Mouse (Mus musculus) right cerebral cortex, postnatal 36 days (tissue): ENCODE measurements around the gene Smarcad1.

Source experiments
- DNase-seq, 2 experiments: peaks; one replicate each; pipeline ENCODE4 v3.0.0; 2022; ENCODE audit warnings: low spot score in 2 of 2, mixed read lengths in 1 of 2

Gene Smarcad1

DNA sequence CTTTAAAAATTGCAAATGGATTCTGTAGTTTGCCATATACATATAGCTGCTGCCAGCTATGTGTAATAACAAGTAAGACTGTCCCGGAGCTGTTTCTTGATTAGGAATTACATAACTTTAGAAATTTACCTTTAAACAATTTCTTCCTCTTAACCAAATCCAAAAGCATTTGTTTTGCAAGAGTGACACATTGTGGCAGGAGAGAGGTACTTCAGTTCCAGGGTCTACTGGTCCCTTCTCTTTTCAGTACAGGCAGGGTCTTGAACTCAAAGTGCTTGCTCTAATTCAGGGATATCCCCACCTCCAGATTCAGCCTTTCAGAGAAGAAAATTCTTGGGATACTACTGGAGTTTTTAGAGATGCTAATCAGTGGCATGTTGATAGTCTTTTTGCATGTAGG is 36.8 kb downstream of the Smarcad1 start:
- no peak for DNase-seq

DNA sequence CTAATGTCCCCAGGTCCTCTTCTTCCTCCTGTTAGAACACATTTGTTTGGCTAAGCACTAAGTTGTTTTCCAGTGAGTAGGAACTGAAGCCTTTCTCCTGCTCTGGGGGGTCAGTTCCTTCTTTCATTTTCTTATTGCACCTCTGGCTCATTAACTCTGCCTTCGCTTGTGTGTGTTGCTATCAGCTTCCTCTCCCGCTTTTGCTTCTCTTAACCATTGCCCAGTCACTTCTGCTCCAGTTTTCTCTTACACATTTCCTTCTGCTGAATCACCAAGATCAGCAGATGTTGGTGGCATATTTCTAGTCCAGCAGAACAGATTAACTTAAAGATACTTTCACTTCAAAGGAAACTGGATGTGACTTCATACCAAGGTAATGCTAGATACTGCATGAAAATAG is 72.5 kb downstream of the Smarcad1 start:
- no peak for DNase-seq

DNA sequence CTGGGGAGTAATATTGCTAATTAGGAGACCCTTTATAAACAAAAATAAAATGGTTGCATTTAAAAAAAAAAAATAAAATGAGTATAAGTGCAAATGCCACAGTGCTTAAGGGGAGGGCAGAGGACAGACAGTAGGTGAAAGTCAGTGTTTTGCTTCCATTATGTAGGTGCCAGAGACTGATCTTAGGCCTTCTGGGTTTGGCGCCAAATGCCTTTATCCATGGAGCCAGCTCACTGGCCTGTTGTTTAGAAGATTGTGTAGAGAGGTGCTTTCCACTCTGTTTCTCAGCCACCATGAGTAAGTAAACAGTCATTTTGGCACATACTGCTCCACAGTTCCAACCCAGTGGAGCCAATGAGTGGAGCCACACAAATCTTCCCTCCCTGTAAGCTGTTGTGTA is 75.2 kb downstream of the Smarcad1 start:
- no peak for DNase-seq

DNA sequence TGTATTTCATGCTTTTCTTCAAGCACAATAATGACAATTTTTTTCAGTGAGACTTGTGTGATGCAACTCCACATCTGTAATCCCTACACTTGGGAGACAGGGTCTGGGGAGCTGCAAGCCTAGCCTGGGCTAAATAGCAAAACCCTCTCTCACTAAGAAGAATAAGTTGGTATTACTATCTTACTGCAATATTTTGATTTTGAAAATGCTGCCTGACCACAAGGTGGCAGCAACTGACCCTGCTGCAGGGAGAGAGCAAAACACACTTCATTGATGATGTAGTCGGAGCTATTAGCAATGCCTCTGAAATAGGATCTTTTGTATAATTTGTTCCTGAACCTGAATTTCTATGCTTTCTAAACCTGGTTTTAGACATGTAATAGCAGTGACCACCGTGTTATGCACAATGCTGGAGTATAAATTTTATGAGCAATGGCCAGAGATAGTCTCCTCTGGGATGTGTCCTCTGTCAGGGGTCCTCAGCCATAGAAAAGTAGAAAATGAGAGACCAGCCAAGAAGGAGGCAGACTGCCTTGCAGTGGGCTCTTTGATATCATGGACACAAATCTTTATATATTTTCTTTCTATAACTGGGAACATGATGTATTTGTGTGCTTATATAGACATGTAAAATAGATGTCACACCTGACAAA is 83.8 kb downstream of the Smarcad1 start:
- DNase-seq = peak in 1 of 2 experiments; percentile 18

DNA sequence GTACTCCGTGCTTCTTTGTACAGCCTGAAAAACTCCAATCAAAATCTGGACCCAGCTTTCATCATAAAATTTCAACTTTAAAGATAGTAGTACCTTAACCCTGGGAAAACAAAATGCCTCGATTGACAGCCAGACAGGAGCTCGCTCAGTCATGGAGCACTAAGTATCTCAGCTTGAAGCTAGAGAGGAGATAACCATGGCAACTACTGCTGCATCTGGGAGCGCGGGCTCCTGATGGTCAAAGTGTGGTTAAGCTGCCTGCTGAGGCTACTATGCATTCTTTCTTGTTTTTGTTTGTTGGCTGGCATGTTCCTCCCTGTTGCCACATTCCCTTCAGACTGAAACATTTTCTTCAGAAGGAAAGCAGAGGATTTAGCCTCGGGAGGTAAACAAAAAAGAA is 90.0 kb downstream of the Smarcad1 start:
- no peak for DNase-seq

DNA sequence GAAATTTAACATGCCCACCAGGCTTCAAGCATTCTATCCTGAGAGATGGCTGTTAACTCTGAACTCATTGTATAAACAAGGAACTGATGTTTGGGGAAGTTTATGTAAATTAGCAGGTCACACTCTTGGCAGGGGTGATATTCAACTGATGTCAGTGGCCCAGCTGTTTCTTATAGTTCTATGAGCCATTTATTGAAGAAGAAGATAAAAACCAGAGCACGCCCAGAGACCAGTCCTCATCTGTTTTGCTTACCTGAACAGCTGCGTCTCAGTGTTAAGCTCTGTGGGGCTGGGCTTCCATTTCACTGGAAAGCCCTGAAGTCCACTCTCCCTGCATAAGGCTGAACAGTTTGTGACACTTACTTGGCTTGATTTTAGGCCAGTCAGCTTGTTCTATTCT is 95.4 kb downstream of the Smarcad1 start:
- DNase-seq = no peak

DNA sequence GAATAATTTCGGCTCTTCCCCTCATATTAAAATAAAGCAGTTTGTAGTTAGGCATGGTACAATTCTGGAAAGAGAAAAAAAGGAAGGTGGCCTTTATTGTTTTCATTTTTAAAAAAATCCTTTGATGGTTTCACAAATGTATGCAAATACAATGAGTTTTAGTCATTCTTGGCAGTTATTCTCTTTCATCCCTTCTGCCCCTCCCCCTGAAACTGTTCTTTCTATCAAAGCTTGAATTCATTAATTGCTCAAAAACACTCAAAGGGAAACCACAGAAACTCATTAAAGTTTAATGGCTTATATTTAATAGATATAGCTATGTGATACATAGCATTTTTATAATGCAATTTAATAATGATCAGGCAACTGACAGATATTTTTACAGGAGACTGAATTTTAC is 95.9 kb downstream of the Smarcad1 start:
- DNase-seq = no peak

DNA sequence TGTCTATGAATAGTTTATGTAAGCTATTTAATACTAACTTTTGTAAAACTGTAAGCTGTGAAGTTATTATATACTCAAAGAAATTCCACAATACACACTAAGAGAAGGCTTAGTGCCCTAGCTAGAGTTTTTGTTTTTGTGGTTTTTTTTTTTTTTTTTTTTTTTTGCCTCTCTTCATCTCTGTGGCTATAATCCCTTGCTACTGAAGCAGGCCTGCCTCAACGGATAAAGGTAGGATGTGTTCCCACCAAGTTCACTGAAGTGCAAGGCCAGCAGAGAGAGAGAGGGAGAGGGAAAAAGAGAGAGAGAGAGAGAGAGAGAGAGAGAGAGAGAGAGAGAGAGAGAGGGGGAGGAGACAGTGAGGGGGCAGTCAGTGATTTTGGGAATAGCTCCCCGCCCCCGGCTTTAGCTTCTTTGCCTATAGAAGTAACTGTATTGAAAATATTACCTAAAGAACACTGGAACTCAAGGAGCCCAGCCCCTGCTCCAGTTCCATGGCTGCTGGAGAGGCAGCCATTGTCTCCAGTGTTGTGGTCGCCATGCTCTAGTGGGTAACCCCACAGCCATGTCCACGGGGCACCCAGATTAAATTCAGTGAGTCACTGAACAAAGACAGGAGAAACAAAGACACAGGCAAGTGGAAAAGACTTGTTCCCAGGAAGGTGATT is 97.8 kb downstream of the Smarcad1 start:
- DNase-seq = no peak

DNA sequence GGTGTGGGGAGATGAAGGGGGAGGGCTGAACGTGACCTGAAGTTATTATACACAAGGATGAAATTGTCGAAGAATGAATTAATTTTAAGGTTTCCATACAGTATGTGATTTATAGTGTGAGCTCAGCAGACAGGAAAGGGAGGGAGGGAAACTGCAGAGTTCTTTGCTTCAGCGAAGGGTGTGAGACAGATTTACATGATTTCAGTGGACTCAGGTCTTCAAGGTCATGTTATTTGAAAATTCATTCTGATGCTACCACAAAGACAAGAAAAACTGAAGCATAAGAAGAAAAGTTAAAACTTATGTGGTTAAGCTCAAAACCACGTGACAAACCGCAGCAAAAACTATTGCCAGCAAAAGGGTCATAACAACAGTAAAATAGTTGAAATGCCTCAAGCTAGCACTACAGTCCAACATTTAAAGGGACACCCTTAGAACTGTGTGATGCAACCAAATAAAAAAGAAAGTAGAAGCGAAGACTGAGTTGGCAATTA is 98.4 kb downstream of the Smarcad1 start:
- DNase-seq = no peak

DNA sequence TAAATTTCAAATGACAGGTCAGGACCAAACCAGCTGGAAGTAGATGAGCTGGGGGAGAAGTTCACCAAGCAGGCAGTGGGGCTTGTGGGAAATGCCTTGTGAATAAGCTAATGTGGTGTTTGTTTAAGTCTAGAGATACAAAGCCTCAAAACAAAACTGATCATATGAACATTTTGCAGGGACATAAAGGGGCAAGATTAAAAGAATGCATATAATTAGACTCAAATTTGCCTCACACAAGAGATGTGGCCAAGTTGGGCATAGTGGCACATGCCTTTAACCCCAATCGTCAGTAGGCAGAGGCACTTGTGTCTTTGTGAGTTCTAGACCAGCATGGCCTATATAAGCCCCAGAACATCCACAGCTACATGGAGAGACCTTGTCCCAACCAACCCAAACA is 99.9 kb downstream of the Smarcad1 start:
- DNase-seq = no peak

DNA sequence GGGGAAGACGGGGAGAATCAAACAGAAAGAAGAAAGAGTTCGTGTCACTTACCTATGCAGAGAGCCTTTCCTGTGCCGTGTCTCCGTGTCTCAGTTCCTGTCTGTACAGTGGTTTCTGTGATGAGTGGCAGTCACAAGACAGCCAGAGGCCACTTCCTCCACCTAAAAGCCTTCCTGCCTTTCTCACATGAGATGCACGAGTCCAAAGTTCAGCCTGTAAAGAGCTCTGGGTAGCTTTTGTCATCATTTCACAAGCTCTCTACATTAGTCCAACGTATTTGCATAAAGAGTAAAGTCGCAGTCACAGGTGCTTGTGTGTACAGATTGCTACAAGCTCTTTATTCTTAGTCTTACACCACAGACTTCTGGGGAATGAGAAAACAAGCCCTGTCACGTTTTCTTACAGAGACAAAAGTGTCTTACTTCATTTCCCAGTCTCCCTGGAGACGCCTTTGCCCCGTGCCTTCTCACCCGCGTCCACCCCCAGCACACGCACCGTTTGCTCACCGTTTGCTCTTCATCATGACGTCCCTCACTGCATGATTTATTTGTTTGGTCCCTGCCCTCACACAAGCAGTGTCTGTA is 102.3 kb downstream of the Smarcad1 start, which contains the start of gene Hpgds:
Gene Hpgds (minus strand): TSS at position 288 of the 585 bp plus-strand sequence.
- DNase-seq = no peak

DNA sequence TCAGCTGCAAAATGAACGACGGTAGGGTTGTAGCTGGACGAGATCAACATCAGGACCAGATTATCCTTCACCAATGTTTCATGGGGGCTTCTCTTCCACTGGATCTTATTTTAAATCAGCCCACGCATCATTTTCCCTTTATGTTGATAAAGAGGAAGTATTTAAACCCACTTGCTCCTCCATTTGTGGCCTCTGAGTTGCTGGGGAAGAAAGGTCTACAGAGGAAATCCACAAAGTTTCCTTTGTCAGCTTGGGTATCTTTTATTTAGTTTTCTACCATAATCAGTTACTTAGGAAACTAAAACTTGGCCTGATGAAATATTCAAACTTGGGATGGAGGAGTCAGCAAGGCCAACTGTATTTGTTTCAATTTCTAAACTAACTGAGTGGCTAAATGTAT is 104.0 kb downstream of the Smarcad1 start:
- no peak for DNase-seq

DNA sequence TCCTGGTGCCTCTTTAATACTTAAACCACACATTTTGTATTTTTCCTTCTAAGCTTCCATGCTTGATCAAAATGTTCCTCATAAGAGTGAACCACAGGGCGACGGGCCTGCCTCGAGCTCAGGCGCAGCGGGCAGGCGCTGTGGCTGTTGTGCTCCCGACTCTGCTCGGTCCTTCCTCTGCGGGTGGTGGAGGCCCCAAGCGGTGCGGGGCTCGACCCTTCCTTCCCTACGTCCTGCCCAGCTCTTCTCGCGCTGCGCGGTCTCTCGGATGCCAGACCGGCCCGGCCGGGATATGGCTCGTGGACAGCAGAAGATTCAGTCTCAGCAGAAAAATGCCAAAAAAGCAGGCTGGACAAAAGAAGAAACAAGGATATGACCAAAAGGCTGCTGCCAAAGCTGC is 108.3 kb downstream of the Smarcad1 start:
- DNase-seq = no peak

DNA sequence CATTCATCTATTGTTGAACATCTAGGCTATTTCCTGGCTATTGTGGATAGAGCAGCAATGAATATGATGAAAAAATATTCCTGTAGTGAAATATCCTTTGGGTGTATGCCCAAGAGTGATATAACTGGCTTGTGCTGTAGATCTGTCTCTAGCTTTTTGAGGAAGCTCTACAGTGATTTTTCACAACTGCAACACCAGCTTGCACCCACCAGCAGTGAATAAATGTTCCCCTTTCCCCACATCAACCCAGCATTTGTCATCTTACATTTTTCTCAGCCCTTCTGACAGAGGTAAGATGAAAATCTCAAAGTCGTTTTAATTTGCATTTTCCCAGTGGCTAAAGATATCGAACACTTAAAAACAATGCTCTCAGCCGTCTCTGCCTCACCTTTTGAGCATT is 111.2 kb downstream of the Smarcad1 start:
- no peak for DNase-seq

DNA sequence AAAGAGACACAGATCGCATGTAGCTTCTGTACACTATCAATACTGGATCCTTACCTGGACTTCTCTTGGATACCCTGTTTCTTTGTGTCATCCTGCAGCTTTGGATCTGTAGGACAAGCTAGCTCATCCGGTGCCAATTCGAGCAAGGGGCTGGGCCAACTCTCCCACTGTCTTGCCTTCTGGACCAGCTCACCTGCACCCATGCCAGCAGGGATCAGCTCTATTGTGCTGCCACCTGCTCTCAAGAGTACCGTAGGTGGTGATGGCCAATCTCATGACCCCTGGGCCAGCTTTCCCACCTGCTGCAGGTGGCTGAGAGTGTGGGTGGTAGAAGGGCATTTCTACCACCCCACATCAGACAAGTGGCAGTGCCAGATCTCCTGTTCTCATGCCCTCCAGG is 114.7 kb downstream of the Smarcad1 start:
- DNase-seq = no peak

DNA sequence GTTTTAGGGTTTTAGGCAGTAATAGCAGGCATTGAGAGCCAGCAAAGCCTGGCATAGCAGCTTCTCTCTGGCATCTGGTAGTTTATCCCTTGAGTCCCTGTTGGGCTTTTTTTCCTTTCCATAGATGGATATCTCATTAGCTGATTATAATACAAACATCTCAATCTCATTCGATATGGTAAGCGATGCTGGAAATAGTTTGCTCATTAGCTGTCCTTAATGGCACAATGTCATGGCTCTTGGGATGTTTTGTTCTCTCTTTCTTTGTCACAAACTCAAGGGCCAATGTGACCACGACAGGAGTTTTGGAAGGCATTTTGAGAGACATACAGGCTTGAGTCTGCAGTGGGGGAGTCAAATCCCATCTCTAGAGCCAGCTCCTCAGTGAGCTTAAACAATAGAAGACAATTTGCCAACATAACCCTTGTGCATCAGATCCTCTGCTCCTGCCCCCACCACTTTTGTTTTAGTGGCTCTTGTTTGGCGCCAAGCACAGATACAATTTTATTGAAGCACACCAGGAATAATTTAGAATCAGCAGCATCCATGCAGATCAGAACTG is 117.1 kb downstream of the Smarcad1 start:
- DNase-seq = no peak

DNA sequence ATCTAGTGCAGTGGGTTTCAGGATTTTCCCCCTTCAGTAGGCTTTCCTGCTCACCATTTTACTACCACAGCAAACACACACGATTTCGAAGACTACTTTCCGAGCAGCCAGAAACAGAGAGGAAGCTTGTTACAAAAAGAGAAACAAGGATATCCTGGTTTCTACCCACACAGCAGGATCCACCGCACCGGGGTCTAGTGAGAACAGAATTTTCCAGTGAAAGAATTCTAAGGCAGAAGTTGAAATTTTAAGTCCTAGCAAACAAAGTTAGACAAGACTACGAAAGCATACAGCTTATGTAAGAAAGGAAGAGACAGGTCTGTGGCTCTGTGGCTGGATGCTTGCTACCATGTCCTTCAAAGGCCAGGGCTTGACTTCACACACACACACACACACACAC is 121.8 kb downstream of the Smarcad1 start:
- peak; percentile 11 to 16 for DNase-seq

DNA sequence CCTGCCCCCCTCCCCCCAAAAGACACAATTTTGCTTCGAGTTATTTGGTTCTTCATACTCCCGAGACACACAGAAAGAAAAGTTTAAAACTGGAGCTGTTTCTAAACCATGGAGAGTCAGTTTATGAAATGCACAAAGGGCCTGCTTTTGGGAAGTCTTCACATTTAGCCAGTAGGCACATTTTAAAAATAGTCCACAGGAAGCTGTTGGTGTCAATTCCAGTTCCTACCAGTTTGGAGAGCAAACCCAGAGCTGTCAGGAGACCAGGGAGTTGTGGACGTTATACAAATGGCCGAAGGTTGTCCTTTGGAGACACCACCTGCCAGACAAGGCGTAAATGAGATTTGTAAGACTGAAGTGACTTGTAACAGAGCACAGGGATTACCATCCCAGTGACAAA is 122.6 kb downstream of the Smarcad1 start:
- no peak for DNase-seq
